Mouse (Mus musculus): ENCODE measurements around the gene Tmem91. TPM values are rescaled to one million over a fixed set of nuclear protein-coding genes. Genes with fewer than 3 reads are reported as not detected.
A peak's percentile ranks its signal among the peaks of the same experiment; 100 is the strongest.

Gene Tmem91
- polyA plus RNA-seq, 1 experiment: 0.37 TPM

GRCm38 (mm10) chr7:25711731-25712197 is 36.8 kb upstream of the Tmem91 start:
- no peak for DNase-seq
- no peak for TF ChIP-seq CTCF (IDR thresholded peaks at IDR 0.05; ENCODE audit: insufficient read depth, low read length)
- no peak for TF ChIP-seq POLR2A (IDR thresholded peaks at IDR 0.05; ENCODE audit: borderline replicate concordance, extremely low read depth, low read depth, low read length)
- Histone ChIP-seq H3K4me3 (replicated peaks; ENCODE audit: extremely low read depth, low read depth, low read length) (no peak overlapping the region), H3K4me1 (ENCODE audit: control insufficient read depth, insufficient read depth, low read length) (peaks cover 22% of the 10 kb centered on the region)
- WGBS: 43% methylated on average over 7 of the region's 7 CpGs

DNA sequence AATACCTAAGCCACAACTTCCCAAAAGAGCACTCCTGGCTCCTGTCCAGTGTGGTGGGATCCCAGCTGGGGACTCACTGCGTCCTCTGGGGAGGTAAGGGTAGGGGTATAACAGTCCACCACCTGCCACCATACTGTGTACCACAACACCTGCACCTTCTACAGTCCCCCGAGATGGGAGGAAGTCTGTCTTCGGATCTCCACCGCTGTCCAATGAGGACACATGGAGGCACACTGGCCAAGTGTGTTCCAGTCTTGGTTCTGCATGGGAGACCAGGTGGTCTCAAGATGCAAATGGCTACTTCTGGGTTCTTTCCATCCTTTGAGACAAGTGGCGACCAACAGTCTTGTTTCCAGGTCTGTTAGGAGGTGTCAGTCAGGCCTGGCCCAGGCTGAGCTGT is 36.2 kb upstream of the Tmem91 start:
- WGBS: 65% methylated on average over 5 of the region's 5 CpGs
- no peak for DNase-seq
- no peak overlapping the region for H3K4me3 ChIP-seq (replicated peaks; ENCODE audit: extremely low read depth, low read depth, low read length)

DNA sequence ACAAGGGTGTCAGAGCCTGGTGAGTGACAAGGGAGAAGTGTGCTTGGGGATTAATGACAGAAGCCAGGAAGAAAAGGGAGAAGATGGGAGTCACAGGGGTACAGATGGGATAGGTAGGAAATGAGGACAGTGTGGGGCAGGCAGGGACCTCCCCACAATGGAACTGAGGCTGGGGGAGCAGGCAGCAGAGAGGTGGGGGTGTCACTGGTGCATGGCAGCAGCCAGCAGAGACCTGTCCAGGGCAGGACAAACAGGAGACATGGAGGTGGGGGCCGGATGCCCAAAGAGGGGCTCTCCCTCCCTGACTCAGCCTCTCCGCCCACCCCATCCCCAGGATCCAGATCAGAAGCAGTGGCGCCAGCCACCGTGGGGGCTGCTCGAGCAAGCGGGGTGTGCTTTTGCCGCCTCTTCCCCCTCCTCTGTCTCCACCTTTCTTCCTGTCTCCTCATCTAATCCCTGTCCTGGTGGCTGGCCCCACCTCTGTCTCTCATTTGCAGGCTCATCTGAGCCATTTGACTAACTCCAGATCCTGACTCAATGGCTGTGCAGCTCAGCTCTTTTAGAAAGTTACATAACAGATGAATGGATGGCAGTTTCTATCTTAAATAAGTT is 35.7 kb upstream of the Tmem91 start:
- H3K4me1 ChIP-seq (ENCODE audit: control insufficient read depth, insufficient read depth, low read length): peaks cover 29% of the 10 kb centered on the region
- WGBS: 8% methylated on average over 7 of the region's 7 CpGs
- DNase-seq: no peak
- TF ChIP-seq CTCF (IDR thresholded peaks at IDR 0.05; ENCODE audit: insufficient read depth, low read length): no peak
- TF ChIP-seq POLR2A (IDR thresholded peaks at IDR 0.05; ENCODE audit: borderline replicate concordance, extremely low read depth, low read depth, low read length): peak; percentile 12; the same call in 1 of the 2 replicates
- H3K4me3 ChIP-seq (replicated peaks; ENCODE audit: extremely low read depth, low read depth, low read length): no peak overlapping the region

More for the DNA sequence above, 36.2 kb upstream of the Tmem91 start:
- TF ChIP-seq POLR2A (IDR thresholded peaks at IDR 0.05; ENCODE audit: borderline replicate concordance, extremely low read depth, low read depth, low read length) (no peak), CTCF (IDR thresholded peaks at IDR 0.05; ENCODE audit: insufficient read depth, low read length) (no peak)
- peaks cover 25% of the 10 kb centered on the region for H3K4me1 ChIP-seq (ENCODE audit: control insufficient read depth, insufficient read depth, low read length)

DNA sequence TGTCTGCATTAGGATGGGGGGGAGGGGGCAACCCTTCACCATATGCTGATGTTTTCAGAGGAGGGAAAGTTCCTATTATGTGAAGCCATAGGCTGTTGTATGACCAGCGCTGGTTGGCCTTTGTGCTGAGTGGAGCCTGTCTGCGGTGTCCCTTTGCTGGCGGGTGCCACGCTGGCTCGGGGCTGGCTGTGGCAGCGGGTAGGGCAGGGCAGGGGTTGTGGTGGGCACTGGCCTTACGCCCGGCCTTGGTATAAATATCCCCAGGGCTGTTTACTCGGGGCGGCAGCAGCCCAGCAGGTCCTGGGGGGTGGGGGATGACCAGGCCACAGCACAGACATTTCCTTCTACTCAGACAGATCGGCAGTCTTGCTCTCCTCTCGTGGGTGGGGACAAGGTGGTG is 35.0 kb upstream of the Tmem91 start:
- Histone ChIP-seq H3K4me3 (replicated peaks; ENCODE audit: extremely low read depth, low read depth, low read length) (no peak overlapping the region), H3K4me1 (ENCODE audit: control insufficient read depth, insufficient read depth, low read length) (peaks cover 29% of the 10 kb centered on the region)
- no peak for DNase-seq
- 15% methylated on average over 12 of the region's 12 CpGs for WGBS
- TF ChIP-seq CTCF (IDR thresholded peaks at IDR 0.05; ENCODE audit: insufficient read depth, low read length) (no peak), POLR2A (IDR thresholded peaks at IDR 0.05; ENCODE audit: borderline replicate concordance, extremely low read depth, low read depth, low read length) (no peak)

DNA sequence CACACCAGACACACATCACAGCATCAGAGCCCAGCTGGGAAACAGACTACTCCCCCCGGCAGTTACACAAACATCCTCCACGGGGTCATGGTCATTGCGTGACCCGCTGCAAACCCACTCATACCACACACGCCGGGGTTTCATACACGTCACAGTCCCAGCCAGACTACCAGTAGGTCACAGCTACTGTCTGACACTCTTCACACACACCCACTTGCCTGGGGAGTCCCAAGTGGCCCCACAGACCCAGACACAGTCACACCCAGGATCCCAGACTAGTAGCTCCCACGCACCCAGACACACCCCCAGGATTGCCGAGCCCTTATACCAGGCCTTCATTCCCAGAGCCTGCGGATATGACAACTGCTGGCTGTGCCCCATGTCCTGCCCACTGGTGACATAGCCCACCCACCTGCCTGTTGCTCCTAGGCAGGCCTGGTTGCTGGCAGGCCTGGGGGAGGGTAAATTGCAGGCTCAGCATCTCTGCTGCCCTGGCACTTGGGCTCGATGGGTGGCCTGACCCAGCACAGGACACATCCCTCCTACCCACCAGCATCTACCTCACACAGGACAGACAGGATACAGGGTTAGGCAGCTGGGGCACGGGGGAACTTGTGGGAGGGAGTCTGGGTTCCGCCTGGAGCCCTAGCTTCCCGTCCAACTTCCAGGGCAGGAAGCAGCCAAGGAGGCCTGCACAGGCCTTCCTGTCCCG is 32.8 kb upstream of the Tmem91 start:
- Histone ChIP-seq H3K4me3 (replicated peaks; ENCODE audit: extremely low read depth, low read depth, low read length) (peak overlapping the region; percentile 0), H3K4me1 (ENCODE audit: control insufficient read depth, insufficient read depth, low read length) (peaks cover 29% of the 10 kb centered on the region)
- DNase-seq: peak; percentile 48
- TF ChIP-seq CTCF (IDR thresholded peaks at IDR 0.05; ENCODE audit: insufficient read depth, low read length) (no peak), POLR2A (IDR thresholded peaks at IDR 0.05; ENCODE audit: borderline replicate concordance, extremely low read depth, low read depth, low read length) (no peak; the same call in 1 of the 2 replicates)
- 24% methylated on average over 15 of the region's 15 CpGs for WGBS

DNA sequence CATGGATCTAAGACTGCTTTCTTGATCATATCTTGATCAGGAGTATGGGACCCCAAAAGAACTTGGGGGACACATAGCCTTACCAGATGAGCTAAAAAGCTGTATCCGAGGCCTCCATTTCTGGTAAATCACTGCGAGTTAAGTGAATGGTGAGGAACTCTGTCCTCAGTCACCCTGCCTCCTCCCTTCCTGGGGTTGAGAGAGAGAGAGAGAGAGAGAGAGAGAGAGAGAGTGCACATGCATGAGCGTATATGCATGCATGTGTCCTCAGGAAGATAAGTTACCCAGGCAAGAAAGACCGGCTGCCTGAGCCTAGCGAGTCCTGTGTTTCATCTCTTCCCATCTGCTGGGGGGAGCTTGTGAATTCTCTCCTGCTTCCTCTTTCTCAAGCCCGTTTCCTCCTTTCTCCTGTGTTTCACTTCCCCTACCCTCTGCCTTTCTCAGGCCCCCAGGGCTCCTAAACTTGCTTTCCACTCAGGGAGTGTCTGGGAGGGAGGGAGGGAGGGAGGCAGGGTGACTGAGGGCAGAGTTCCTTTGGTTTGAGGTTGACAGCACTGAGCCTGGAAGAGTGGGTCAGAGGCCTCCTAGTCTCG is 31.7 kb upstream of the Tmem91 start:
- H3K4me3 ChIP-seq (replicated peaks; ENCODE audit: extremely low read depth, low read depth, low read length): no peak overlapping the region
- peaks cover 29% of the 10 kb centered on the region for H3K4me1 ChIP-seq (ENCODE audit: control insufficient read depth, insufficient read depth, low read length)
- no peak for TF ChIP-seq CTCF (IDR thresholded peaks at IDR 0.05; ENCODE audit: insufficient read depth, low read length)
- 38% methylated on average over 7 of the region's 7 CpGs for WGBS
- no peak for DNase-seq

DNA sequence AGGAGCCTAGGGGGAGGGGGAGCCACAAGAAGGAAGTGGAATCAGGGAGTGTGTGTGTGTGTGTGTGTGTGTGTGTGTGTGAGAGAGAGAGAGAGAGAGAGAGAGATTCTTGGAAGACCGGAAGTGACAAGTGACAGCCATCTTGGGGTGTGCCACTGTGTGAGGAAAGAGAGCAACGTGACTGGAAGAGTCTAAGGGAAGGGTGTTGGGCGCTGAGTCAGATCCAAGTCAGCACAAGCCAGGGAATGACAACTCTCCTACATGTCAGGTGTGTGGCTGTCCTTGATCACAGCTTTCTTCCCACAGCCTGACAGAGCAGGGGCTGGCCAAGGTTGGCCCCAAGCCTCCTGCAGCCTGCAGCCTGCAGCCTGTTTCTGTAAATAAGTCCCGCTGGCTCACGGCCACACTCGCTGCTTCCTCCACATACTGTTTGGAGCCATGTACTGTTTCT is 30.9 kb upstream of the Tmem91 start:
- H3K4me1 ChIP-seq (ENCODE audit: control insufficient read depth, insufficient read depth, low read length): peaks cover 29% of the 10 kb centered on the region
- no peak for DNase-seq

DNA sequence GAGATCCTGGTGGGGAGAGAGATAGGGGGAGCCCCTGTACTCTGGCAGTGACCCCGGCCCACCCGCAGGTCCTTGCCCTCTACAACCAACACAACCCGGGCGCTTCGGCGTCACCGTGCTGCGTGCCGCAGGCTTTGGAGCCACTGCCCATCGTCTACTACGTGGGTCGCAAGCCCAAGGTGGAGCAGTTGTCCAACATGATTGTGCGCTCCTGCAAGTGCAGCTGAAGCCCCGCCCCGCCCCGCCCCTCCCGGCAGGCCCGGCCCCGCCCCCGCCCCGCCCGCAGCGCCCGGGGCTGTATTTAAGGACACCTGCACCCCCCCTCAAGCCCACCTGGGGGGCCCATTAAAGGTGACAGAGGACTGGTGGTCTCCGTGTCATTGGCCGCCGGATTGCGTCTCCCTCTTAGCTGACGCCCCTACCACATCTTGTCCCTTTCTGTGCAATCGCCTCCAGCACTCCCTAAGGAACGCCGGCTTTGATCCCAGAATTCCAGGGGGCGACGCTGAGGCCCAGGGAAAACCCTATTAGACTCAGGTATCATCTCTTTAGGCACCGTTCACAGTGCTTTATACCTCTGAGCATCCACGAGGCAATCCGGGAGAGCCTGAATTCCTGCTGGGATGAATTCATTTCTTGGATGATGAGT is 29.9 kb upstream of the Tmem91 start:
- Histone ChIP-seq H3K4me3 (replicated peaks; ENCODE audit: extremely low read depth, low read depth, low read length) (no peak overlapping the region), H3K4me1 (ENCODE audit: control insufficient read depth, insufficient read depth, low read length) (peaks cover 19% of the 10 kb centered on the region)
- TF ChIP-seq CTCF (IDR thresholded peaks at IDR 0.05; ENCODE audit: insufficient read depth, low read length): no peak
- TF ChIP-seq POLR2A (IDR thresholded peaks at IDR 0.05; ENCODE audit: borderline replicate concordance, extremely low read depth, low read depth, low read length): no peak
- 57% methylated on average over 37 of the region's 37 CpGs for WGBS
- no peak for DNase-seq

More for the DNA sequence above, 30.9 kb upstream of the Tmem91 start:
- 30% methylated on average over 6 of the region's 6 CpGs for WGBS
- no peak for TF ChIP-seq CTCF (IDR thresholded peaks at IDR 0.05; ENCODE audit: insufficient read depth, low read length)
- TF ChIP-seq POLR2A (IDR thresholded peaks at IDR 0.05; ENCODE audit: borderline replicate concordance, extremely low read depth, low read depth, low read length): no peak
- H3K4me3 ChIP-seq (replicated peaks; ENCODE audit: extremely low read depth, low read depth, low read length): no peak overlapping the region

GRCm38 (mm10) chr7:25703793-25704494 is 29.0 kb upstream of the Tmem91 start:
- WGBS: 62% methylated on average over 10 of the region's 10 CpGs
- no peak overlapping the region for H3K4me3 ChIP-seq (replicated peaks; ENCODE audit: extremely low read depth, low read depth, low read length)

More at GRCm38 (mm10) chr7:25703793-25704494, 29.0 kb upstream of the Tmem91 start:
- H3K4me1 ChIP-seq (ENCODE audit: control insufficient read depth, insufficient read depth, low read length): peaks cover 18% of the 10 kb centered on the region
- no peak for TF ChIP-seq CTCF (IDR thresholded peaks at IDR 0.05; ENCODE audit: insufficient read depth, low read length)
- TF ChIP-seq POLR2A (IDR thresholded peaks at IDR 0.05; ENCODE audit: borderline replicate concordance, extremely low read depth, low read depth, low read length): no peak
- DNase-seq: no peak

All from lung, adult 2 months (tissue).